Mouse (Mus musculus) fat pad, adult 2 months (tissue): Measurements from ENCODE around the gene Dcaf17.

ENCODE experiments used
- DNase-seq: peaks from one replicate; pipeline ENCODE4 v3.0.0-alpha.2; 2011; ENCODE audit warnings: low read depth, low spot score; ENCODE audit errors: extremely low read depth

Gene Dcaf17

GRCm38 (mm10) chr2:71117797-71118708, 62.9 kb downstream of the Dcaf17 start, which contains the start of gene Cybrd1:
Gene Cybrd1, plus strand, starts transcription at chr2:71117923.
- no peak for DNase-seq

GRCm38 (mm10) chr2:71120844-71121243, 65.7 kb downstream of the Dcaf17 start:
- no peak for DNase-seq

- DNase-seq = no peak
Observed at GRCm38 (mm10) chr2:71121406-71121805, 66.3 kb downstream of the Dcaf17 start.

- DNase-seq = no peak
Observed at GRCm38 (mm10) chr2:71122268-71123029, 67.3 kb downstream of the Dcaf17 start.

- no peak for DNase-seq
Observed at GRCm38 (mm10) chr2:71123591-71123990, 68.5 kb downstream of the Dcaf17 start.

GRCm38 (mm10) chr2:71127779-71128534, 72.8 kb downstream of the Dcaf17 start:
- DNase-seq = no peak

- DNase-seq = no peak
Observed at GRCm38 (mm10) chr2:71130366-71130765, 75.2 kb downstream of the Dcaf17 start.

- DNase-seq = no peak
Observed at GRCm38 (mm10) chr2:71131866-71132496, 76.9 kb downstream of the Dcaf17 start.

- DNase-seq = no peak
Observed at GRCm38 (mm10) chr2:71134041-71134505, 78.9 kb downstream of the Dcaf17 start.

GRCm38 (mm10) chr2:71134836-71135235, 79.7 kb downstream of the Dcaf17 start:
- no peak for DNase-seq

- DNase-seq = no peak
Observed at GRCm38 (mm10) chr2:71140622-71141021, 85.5 kb downstream of the Dcaf17 start.

GRCm38 (mm10) chr2:71142410-71142809, 87.3 kb downstream of the Dcaf17 start:
- no peak for DNase-seq

GRCm38 (mm10) chr2:71145853-71146252, 90.7 kb downstream of the Dcaf17 start:
- no peak for DNase-seq

GRCm38 (mm10) chr2:71146266-71146665, 91.1 kb downstream of the Dcaf17 start:
- no peak for DNase-seq

GRCm38 (mm10) chr2:71147816-71148215, 92.7 kb downstream of the Dcaf17 start:
- DNase-seq = no peak
